Mouse (Mus musculus) erythroblast, adult 5-6 weeks (primary cell): ENCODE measurements around the gene Fbxo9. TPM values are rescaled to one million over a fixed set of nuclear protein-coding genes. Genes with fewer than 3 reads are reported as not detected.
"Not testable (repeated sequence)": the region's sequence is repeated elsewhere in the genome, so short reads cannot be mapped to it uniquely, and the experiment has no call there.

ENCODE experiments used
- ATAC-seq: replicated peaks from 2 replicates; pipeline ENCODE4 v1.8.0; 2016; ENCODE audit warnings: moderate number of reproducible peaks, mild to moderate bottlenecking, moderate TSS enrichment, inconsistent platforms; ENCODE audit not compliant: poor library complexity, low FRiP score, severe bottlenecking
- total RNA-seq, 2 experiments: library from RNA; stranded (forward) in 1 of 2; stranded (reverse) in 1 of 2; fragments of 150-400 nt in 1 of 2; fragments of 200-764, 138-1000 nt in 1 of 2; gene quantifications; 2 replicates each; pipeline versions ENCODE4 v1.2.3 to v1.2.4; 2015 to 2017; ENCODE audit warnings: low replicate concordance in 2 of 2

Fbxo9 gene
- 517 and 623 TPM in 2 replicates for total RNA-seq (2015; ENCODE audit: low replicate concordance)
- 741 and 893 TPM in 2 replicates for total RNA-seq (2017; ENCODE audit: low replicate concordance)

GRCm38 (mm10) chr9:78108796-78109239 lies at the start of gene Fbxo9, which contains the start of gene Ick:
TSS of gene Fbxo9 (minus strand) at chr9:78109065.
TSS of gene Ick (plus strand) at chr9:78109192.
- peak; percentile 67 for ATAC-seq

- ATAC-seq, result no peak
These were observed 48.4 kb upstream of the Fbxo9 start for GRCm38 (mm10) chr9:78157221-78157620.

DNA sequence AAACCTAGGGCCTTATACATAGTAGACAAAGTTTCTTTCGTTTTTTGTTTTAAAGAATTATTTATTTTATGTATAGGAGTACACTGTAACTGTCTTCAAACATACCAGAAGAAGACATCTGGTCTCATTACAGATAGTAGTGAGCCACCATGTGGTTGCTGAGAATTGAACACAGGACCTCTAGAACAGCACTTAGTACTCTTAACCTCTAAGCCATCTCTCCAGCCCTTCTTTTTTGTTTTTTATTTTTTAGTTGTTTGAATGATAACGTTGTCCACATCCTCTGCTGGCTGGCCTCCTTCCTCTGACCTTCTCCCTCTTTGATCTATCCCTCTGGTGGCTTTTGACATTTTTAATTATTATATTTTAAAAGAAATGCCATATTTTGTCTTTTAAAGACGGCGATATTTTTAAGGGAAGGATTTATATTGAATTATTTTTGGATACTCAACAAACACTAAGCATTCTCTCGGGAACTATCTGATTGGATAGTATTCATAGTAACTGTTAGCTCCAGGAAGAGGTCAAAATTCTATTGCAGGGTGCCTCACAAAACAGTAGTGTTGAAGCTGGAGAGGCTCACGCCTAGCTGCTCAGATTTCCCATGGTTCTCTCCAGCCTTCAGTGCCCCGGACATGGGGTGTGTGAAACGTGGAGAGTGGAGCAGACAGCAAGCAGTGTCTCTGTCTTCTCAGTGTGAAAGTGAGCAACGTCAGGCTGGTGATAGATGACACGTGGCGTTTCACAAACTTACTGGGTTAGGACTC lies 45.5 kb upstream of the Fbxo9 start:
- ATAC-seq, result no peak

DNA sequence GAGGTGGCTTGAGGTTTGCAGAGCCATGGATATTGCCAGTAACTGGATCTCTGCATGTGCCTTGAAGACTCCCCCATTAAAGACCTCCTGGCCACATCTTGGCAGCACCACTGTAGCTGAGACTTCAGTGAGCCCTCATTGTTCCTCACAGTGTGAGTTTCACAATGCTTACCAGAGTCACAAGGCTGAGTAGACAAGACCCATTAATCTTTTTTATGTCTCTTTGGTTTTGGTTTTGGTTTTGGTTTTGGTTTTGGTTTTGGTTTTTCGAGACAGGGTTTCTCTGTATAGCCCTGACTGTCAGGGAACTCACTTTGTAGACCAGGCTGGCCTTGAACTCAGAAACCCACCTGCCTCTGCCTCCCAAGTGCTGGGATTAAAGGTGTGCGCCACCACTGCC lies 40.9 kb upstream of the Fbxo9 start:
- ATAC-seq, result not testable (repeated sequence)

GRCm38 (mm10) chr9:78148149-78148548 lies 39.3 kb upstream of the Fbxo9 start:
- ATAC-seq, result no peak

DNA sequence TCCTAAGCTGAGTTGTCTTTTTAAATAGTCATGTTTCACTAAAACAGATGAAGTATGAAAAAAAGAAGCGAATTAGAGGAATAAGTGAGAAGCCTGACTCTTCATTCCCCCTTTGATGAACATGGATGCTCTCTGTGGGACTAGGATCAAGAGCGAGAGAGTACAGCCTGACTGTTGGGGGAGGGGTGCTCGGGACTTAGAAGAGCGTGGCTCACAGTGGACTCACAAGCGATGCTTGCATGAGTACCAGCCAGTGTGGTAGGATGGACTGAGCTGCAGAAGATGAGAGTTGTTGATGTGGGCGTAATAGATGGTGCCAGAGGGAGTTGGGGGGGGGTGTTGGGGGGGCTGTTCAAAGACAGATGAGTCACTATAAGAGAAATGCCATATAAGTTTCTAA lies 37.8 kb upstream of the Fbxo9 start:
- no peak for ATAC-seq

- no peak for ATAC-seq
These were observed 37.2 kb upstream of the Fbxo9 start for GRCm38 (mm10) chr9:78146099-78146498.

DNA sequence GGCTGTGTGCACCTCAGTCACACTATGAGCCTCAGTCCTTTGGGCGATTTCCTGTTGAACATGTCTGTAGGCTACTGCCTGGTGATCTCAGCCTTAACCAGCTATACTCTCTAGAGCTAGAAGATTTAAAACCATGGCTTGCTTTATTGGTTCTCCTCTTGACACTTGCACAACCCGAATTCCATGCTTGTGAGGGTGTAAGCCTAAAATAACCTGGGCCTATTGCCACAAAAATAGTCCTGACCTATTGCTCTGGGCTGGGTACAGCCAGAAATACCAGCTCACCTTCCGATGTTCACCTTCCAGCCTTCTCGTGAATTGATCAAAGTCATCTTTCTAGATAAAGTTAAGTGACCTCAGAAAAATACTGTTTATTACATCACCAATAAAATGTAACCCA lies 30.6 kb upstream of the Fbxo9 start:
- no peak for ATAC-seq

- ATAC-seq, result no peak
These were observed 29.3 kb upstream of the Fbxo9 start for GRCm38 (mm10) chr9:78138044-78138676.

DNA sequence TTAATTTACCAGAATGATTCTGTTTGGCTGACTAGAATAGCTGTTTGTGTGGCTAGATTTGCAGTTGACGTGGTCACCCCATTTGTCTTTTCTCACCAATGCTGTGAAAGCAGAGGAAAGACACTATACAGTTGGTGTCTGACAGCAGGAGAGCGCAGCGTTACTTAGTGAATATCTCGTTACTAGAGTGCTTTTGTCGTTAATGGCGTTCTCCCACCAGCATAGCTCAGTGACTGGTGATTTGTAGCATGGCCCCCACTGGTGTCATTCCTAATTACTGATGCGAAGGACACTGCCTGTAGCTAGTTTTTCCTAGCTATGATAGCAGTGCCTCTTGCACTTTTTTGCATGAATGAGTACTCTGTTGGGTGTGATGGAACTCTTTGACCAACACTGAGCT lies 26.8 kb upstream of the Fbxo9 start:
- ATAC-seq, result no peak

GRCm38 (mm10) chr9:78126643-78127042 lies 17.8 kb upstream of the Fbxo9 start:
- ATAC-seq, result no peak

DNA sequence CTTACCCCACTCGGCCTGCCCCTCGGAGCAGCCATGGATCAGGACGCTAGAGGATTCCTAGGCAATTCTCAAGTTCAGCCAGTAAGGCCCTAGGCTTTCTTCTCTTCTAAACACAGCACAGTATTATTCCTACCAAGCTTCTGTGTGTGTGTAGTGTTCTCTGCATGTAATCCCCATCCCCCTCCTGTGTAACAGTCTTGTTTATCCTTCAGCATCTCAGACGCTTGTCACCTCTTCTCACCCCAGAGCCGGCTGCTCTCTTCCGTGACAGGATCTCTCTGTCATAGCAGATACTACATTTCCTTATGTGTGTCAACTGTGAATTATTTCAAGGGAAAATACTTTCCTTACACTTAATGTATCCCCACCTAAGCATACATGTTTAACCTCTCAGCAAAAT lies 17.1 kb upstream of the Fbxo9 start:
- no peak for ATAC-seq

- ATAC-seq, result 0 out of 2 replicates have a peak, but pooled peaks have one; percentile 19
These were observed 15.4 kb upstream of the Fbxo9 start for GRCm38 (mm10) chr9:78124297-78124696.

- ATAC-seq, result no peak
These were observed 14.3 kb upstream of the Fbxo9 start for GRCm38 (mm10) chr9:78122939-78123712.

DNA sequence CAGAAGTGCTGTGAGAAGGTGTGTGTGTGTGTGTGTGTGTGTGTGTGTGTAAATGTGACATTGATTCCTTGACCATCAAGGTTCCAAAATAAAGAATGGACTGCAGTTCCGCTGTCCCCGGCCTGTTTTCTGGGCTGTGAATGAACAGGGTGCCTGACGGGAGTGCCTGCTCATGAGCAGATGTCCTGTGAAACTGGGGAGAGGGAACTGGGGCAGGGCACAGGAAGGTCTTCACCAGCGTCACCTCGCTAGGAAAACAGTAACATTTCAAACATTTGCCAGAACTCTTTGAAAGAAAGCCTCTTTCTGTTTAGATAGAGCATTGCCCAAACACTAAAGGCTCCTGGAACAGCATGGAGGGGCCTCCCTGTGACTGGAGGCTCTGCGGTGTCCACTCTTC lies 13.1 kb upstream of the Fbxo9 start:
- no peak for ATAC-seq

- no peak for ATAC-seq
These were observed 12.5 kb upstream of the Fbxo9 start for GRCm38 (mm10) chr9:78121358-78121757.

GRCm38 (mm10) chr9:78117690-78118089 lies 8.8 kb upstream of the Fbxo9 start:
- ATAC-seq, result no peak

GRCm38 (mm10) chr9:78115746-78116145 lies 6.9 kb upstream of the Fbxo9 start:
- ATAC-seq, result no peak

GRCm38 (mm10) chr9:78113538-78113885 lies 4.6 kb upstream of the Fbxo9 start:
- no peak for ATAC-seq

- peak; percentile 81 for ATAC-seq
These were observed 4.1 kb upstream of the Fbxo9 start for GRCm38 (mm10) chr9:78112770-78113537.
